Mouse (Mus musculus) lung, postnatal 0 days (tissue): ENCODE results near the gene Jaml. TPM values are rescaled to one million over a fixed set of nuclear protein-coding genes. Genes with fewer than 3 reads are reported as not detected.

ENCODE experiments used
- ATAC-seq: fragments of 200-750 bp; cut with Nextera tagmentation; 2 replicates; pipeline ENCODE4 v1.8.0; 2017; ENCODE audit warnings: moderate library complexity
- DNase-seq: peaks from one replicate; pipeline ENCODE4 v3.0.0-alpha.2; 2016; ENCODE audit warnings: low spot score
- H3K27ac ChIP-seq: fragments of 300-500 bp; sonication (generic); 2 replicates; pipeline ENCODE4 v1.5.1; 2014; ENCODE audit warnings: antibody characterized with exemption, mild to moderate bottlenecking, low read length, mixed read lengths
- H3K27me3 ChIP-seq: fragments of 300-500 bp; sonication (generic); replicated peaks from 2 replicates; pipeline ENCODE4 v1.6.1; 2014; ENCODE audit warnings: low read length, mixed read lengths; ENCODE audit not compliant: insufficient read depth
- H3K36me3 ChIP-seq: fragments of 300-500 bp; sonication (generic); 2 replicates; pipeline ENCODE4 v1.6.1; 2014; ENCODE audit warnings: low read length, mixed read lengths; ENCODE audit not compliant: insufficient read depth
- H3K4me1 ChIP-seq: fragments of 300-500 bp; sonication (generic); 2 replicates; pipeline ENCODE4 v1.6.1; 2014; ENCODE audit warnings: antibody characterized with exemption, low read depth, low read length, mixed read lengths; ENCODE audit not compliant: insufficient read depth
- H3K4me2 ChIP-seq: fragments of 300-500 bp; sonication (generic); replicated peaks from 2 replicates; pipeline ENCODE4 v1.6.1; 2014; ENCODE audit warnings: low read depth, mild to moderate bottlenecking, low read length, moderate library complexity, mixed read lengths
- H3K4me3 ChIP-seq: fragments of 300-500 bp; sonication (generic); 2 replicates; pipeline ENCODE4 v1.5.1; 2014; ENCODE audit warnings: low read depth, low read length
- H3K9ac ChIP-seq: fragments of 300-500 bp; sonication (generic); replicated peaks from 2 replicates; pipeline ENCODE4 v1.6.1; 2014; ENCODE audit warnings: low read depth, mild to moderate bottlenecking
- H3K9me3 ChIP-seq: fragments of 300-500 bp; sonication (generic); 2 replicates; pipeline ENCODE4 v1.6.1; 2016; ENCODE audit warnings: low read length, mixed read lengths
- CTCF ChIP-seq: IDR thresholded peaks from 2 replicates; pipeline ENCODE4 v1.5.1; 2016; ENCODE audit warnings: antibody characterized with exemption, mild to moderate bottlenecking
- EP300 ChIP-seq: IDR thresholded peaks from 2 replicates; pipeline ENCODE4 v1.6.1; 2016; ENCODE audit warnings: antibody characterized with exemption, mild to moderate bottlenecking, control low read depth
- WGBS: fragments of 180-500 bp; shearing (Covaris S2); extraction: QIAGEN DNeasy Blood & Tissue Kit; methylation state at CpG from one replicate; pipeline ENCODE4 v1.1.7; 2014; 5-methylcytosine and 5-hydroxymethylcytosine counted together
- polyA plus RNA-seq: library from polyadenylated mRNA; unstranded; fragments of >200 nt; fragmentation: Nextera tagmentation; extraction: Ambion mirVana; gene quantifications from 2 replicates; pipeline ENCODE4 v1.2.1, GENCODE M21; 2015

Gene Jaml
- polyA plus RNA-seq, 1 experiment from 2014 or later = 3.3 TPM

- H3K4me3 ChIP-seq = no peak overlapping the region
- no peak overlapping the region for H3K27ac ChIP-seq
- WGBS = 75% methylated on average over 1 of the region's 1 CpGs
- ATAC-seq (no peak), DNase-seq (peak; percentile 15)
- TF ChIP-seq EP300 (no peak), CTCF (no peak)
- H3K4me2 ChIP-seq = no peak overlapping the region
- no peak overlapping the region for H3K9ac ChIP-seq
- H3K27me3 ChIP-seq = no peaks in the 10 kb centered on the region
- H3K9me3 ChIP-seq = no peaks in the 10 kb centered on the region
- H3K4me1 ChIP-seq = no peaks in the 10 kb centered on the region
- H3K36me3 ChIP-seq = no peaks in the 10 kb centered on the region
Observed at GRCm38 (mm10) chr9:45049731-45050130, 29.3 kb upstream of the Jaml start.

DNA sequence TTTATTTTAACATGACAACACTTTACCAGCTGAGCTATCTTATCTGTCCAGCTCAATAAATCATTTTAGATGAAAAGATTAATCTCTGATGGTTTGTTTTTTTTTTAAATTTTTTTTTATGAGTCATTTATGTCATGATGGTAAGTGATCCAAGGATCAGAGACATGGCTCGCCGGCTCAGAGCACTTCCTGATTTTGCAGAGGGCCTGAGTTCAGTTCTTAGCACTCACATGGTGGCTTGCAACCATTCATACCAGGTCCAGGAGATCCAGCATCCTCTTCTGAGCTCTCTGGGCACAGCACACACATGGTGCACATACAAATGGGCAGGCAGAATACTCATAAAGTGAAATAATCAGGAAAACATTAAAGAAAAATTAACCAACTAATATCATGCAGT is 28.7 kb upstream of the Jaml start:
- Histone ChIP-seq H3K36me3 (no peaks in the 10 kb centered on the region), H3K27ac (no peak overlapping the region), H3K27me3 (no peaks in the 10 kb centered on the region), H3K4me1 (no peaks in the 10 kb centered on the region), H3K4me2 (no peak overlapping the region), H3K9me3 (no peaks in the 10 kb centered on the region), H3K9ac (no peak overlapping the region), H3K4me3 (no peak overlapping the region)
- no peak for TF ChIP-seq CTCF
- no peak for TF ChIP-seq EP300
- ATAC-seq (no peak), DNase-seq (no peak)
- WGBS = 75% methylated on average over 2 of the region's 2 CpGs

DNA sequence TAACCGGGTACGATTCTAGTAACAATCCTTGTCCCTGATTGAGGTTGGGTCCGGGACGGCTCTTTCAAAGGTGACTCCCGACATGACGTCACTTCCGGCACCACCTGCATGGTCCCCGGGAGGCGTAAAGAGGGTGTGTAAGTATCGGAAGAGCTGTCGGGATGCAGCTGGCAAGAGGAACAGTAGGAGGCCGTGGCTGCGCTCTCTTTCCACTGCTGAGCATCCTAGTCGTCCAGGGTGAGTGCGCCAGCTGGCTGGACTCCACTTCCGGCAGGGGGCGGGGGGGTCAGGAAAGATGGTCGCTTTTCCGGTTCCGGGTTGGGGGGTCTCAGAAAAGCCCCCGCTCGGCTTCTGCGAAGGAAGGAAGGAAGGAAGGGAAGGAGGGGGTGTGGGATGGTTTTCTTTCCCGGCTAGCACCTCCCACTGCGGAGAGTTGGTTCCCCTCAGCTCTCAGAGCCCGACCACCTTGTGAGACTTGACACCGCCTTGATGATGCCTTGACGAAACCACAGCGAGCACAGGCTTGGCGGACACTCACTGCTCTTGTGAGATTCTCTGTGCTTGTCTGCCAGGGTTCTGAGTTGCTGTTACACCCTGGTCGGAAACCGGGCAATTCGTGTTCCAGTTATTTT is 23.8 kb upstream of the Jaml start, which contains the start of gene Mpzl3:
Gene Mpzl3 (plus strand): TSS at position 105 of the 632 bp plus-strand sequence.
- Histone ChIP-seq H3K4me2 (peak within 1 kb of the TSS; percentile 59), H3K9me3 (no peaks in the 10 kb centered on the region), H3K27ac (peak within 1 kb of the TSS; percentile 82), H3K4me1 (no peaks in the 10 kb centered on the region; the same call in 1 of the 2 replicates), H3K36me3 (no peaks in the 10 kb centered on the region), H3K27me3 (no peaks in the 10 kb centered on the region), H3K9ac (peak within 1 kb of the TSS; percentile 13; the same call in 1 of the 2 replicates), H3K4me3 (peak within 1 kb of the TSS; percentile 60)
- peak; percentile 87 for DNase-seq
- peak; percentile 92 for ATAC-seq
- TF ChIP-seq EP300 = peak; percentile 46; the same call in 1 of the 2 replicates
- TF ChIP-seq CTCF = peak; percentile 17; the same call in 1 of the 2 replicates
- WGBS = under 1% methylated on average over 33 of the region's 33 CpGs

- no peak overlapping the region for H3K9ac ChIP-seq
- H3K9me3 ChIP-seq = no peaks in the 10 kb centered on the region
- DNase-seq (no peak), ATAC-seq (no peak)
- H3K4me1 ChIP-seq = no peaks in the 10 kb centered on the region; the same call in 1 of the 2 replicates
- 30% methylated on average over 5 of the region's 5 CpGs for WGBS
- no peaks in the 10 kb centered on the region for H3K36me3 ChIP-seq
- H3K27me3 ChIP-seq = no peaks in the 10 kb centered on the region
- H3K27ac ChIP-seq = no peak overlapping the region
- H3K4me2 ChIP-seq = no peak overlapping the region
- TF ChIP-seq EP300 (no peak), CTCF (no peak)
- no peak overlapping the region for H3K4me3 ChIP-seq
Observed at GRCm38 (mm10) chr9:45058304-45058940, 20.6 kb upstream of the Jaml start.

- no peaks in the 10 kb centered on the region for H3K9me3 ChIP-seq
- H3K9ac ChIP-seq = no peak overlapping the region
Observed at GRCm38 (mm10) chr9:45060151-45060550, 18.8 kb upstream of the Jaml start.

GRCm38 (mm10) chr9:45062677-45063076 is 16.3 kb upstream of the Jaml start:
- WGBS = 53% methylated on average over 3 of the region's 3 CpGs
- TF ChIP-seq CTCF (no peak), EP300 (no peak)
- Histone ChIP-seq H3K9me3 (no peaks in the 10 kb centered on the region), H3K4me2 (no peak overlapping the region), H3K27ac (no peak overlapping the region), H3K36me3 (no peaks in the 10 kb centered on the region), H3K4me1 (no peaks in the 10 kb centered on the region; the same call in 1 of the 2 replicates), H3K9ac (no peak overlapping the region), H3K4me3 (no peak overlapping the region), H3K27me3 (no peaks in the 10 kb centered on the region)
- no peak for ATAC-seq
- DNase-seq = no peak

More at GRCm38 (mm10) chr9:45060151-45060550, 18.8 kb upstream of the Jaml start:
- Histone ChIP-seq H3K36me3 (no peaks in the 10 kb centered on the region), H3K4me1 (no peaks in the 10 kb centered on the region; the same call in 1 of the 2 replicates), H3K27me3 (no peaks in the 10 kb centered on the region), H3K4me3 (no peak overlapping the region), H3K27ac (no peak overlapping the region), H3K4me2 (no peak overlapping the region)
- DNase-seq (peak; percentile 33), ATAC-seq (no peak)
- WGBS = 28% methylated on average over 7 of the region's 7 CpGs
- TF ChIP-seq CTCF (no peak), EP300 (no peak)
